Mouse (Mus musculus) monocyte, adult 2 months (primary cell): ENCODE results near the gene Rpl5.

Experiments used
- DNase-seq, 2 experiments: peaks; one replicate each; pipeline ENCODE4 v3.0.0; 2022; ENCODE audit warnings: low spot score in 2 of 2, low read depth in 1 of 2

Gene Rpl5

DNA sequence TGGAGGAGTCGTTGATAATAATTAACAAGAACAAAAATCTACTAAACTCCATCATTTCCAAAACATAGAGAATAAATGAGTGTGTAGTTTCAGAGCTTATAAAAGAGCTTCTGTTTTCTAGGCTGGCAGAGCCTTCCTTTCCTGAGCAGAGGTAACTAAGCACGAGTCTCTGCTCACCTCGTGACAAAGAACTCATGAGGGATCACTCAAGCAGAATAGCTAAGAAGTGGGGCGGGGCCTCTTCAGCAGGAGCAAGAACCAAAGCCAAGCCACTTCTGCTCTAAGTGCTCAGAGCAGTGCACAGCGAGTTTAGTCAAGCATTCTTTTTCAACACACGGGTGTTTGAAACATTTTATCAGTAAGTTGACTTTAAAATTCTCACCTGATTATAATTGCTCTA lies 40.9 kb downstream of the Rpl5 start:
- no peak for DNase-seq

DNA sequence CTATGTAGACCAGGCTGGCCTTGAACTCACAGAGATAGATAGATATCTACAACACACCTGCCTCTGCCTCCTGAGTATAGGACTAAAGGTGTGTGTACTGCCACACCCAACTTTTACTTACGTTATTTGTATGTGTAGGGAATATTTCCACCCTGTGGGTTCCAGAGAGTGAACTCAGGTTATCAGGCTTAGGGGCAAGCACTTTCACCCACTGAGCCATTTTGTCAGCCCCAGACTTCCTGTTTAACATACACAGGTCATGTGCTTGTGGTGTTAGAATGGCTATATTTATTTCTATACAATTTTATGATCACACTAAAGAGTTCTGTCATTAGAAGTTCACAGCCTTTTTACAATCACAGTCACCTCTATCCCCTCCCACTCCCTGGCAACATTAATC lies 42.6 kb downstream of the Rpl5 start:
- no peak for DNase-seq

DNA sequence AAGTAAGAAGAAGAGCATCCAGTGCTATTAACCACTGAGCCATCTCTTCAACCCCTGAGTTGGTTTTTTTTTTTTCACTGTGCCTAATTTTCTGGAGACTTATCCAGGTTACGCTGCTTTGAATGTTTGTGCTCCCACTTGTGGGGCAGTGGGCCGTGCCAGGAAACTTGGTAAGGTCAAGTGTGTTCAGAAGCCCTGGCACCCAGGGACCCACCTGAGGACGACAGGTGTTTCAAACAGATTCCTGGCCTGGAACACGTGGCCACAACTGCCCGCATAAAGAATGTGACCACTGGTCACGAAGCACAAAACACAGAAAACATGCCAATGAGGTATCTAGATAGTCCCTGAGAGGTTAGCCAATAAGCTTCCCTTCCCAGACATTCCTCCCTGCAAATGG lies 43.2 kb downstream of the Rpl5 start:
- DNase-seq, result no peak

DNA sequence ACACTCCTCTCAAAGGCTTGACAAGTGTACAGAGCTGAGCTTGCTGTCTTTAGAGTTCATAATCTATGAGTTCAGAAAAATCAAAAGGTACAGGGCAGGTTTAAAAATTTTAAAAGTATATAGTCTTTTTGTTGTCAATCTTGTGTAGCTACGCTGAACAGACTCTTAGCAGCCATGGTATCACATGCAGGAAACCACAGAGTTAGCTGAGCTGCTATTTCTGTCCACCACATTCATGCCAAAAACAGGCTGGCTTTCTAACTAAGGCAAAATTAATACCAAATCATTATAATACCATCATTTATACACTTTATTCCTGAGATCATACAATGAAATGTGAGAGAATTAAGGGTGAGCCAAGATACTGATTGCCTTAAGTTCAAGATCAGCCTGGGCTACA lies 46.2 kb downstream of the Rpl5 start:
- no peak for DNase-seq

DNA sequence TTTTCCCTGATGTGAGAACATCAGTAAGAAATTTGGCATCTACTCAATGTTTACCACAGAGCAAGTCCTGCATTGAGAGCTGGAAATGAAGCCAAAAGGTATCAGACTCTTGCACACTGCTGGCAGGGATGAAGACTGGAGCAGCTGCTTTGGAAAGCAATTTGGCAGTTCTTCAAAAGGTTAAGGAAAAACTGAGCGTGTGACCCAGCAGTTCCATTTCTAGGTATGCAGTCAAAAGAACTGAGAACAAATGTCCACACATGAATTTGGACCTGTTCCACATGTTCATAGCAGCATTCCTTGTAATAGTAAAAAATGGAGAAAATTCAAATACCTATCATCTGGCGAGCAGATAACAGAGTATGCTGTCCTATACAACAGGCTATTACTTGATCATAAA lies 47.2 kb downstream of the Rpl5 start:
- no peak for DNase-seq

DNA sequence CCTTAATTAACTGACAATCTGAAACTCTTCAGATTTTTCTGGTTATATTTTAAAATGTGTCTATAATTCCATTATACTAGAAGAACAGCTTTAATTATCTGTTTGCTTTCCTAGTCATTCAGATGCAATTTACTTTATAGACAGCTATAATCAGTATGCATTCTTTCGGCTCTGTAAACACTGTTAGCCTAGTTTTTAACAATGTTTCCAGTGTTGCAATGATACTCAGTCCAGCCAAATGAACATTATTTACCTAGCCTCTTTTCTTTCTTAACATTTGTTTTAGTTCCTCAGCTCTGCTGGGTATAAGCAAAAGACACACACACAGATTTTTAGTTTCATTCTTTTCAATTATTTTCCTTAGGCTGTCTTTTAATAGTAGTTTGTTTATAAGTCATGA lies 48.6 kb downstream of the Rpl5 start:
- DNase-seq, result no peak

DNA sequence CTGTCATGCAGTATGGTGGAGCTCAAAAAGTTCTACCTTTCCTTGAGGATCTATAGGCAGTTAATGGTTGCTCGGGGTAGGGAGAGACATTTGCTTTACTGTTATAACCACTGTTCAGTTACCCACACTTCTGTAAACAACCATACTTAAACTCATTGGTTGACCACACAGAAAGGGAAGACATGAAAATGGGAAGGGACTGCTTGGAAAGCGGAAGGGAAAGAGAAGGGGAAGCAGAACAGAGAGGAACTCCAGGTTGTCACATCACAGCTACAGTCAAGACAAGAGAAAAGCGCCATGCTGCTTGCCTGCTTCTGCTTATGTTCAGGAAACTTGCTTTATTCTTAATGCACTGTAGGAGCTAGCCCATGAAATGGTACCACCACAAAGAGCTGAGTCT lies 49.3 kb downstream of the Rpl5 start:
- peak; percentile 37 to 51 for DNase-seq

DNA sequence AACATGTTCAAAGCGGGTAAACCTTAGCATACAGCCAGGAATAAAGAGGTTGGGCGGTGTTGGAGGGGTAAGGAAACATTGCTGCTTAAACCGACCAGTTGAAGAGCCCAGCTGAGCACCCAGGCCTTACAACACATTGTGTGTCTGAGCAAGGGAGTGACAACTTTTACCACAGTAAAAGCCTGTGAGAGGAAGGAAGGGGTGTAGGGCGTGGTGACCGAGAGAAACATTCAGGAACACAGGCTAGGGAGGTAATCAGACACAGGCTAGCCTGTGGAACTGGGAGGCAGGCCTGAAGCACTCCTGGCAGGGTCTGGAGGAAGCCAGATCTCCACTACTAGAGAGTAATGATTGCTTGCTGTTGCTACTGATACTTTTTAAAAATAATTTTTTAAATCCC lies 50.3 kb downstream of the Rpl5 start:
- DNase-seq, result peak; percentile 25 to 43
